Mouse (Mus musculus): ENCODE measurements around the gene Cradd.

GRCm38 (mm10) chr10:95215324-95215723 is 108.6 kb downstream of the Cradd start:
- TF ChIP-seq CTCF (IDR thresholded peaks at IDR 0.05; ENCODE audit: low read depth) (no peak), EP300 (optimal IDR thresholded peaks at IDR 0.05) (no peak)
